Mouse (Mus musculus) c-Kit-positive CD71-negative TER-119-negative erythroid progenitor cells, embryonic 14.5 days (primary cell): ENCODE measurements around the gene BC017158.

Experiments used
- DNase-seq: peaks from one replicate; pipeline ENCODE4 v3.0.0-alpha.2; 2013; ENCODE audit warnings: low read depth

BC017158 gene

GRCm38 (mm10) chr7:128235481-128235880 is 62.5 kb downstream of the BC017158 start:
- no peak for DNase-seq

- DNase-seq, result no peak
Observed at GRCm38 (mm10) chr7:128234796-128235195, 63.2 kb downstream of the BC017158 start.

GRCm38 (mm10) chr7:128231741-128232140 is 66.2 kb downstream of the BC017158 start:
- peak; percentile 55 for DNase-seq
